Mouse (Mus musculus) cerebellum, postnatal 10 days (tissue): ENCODE measurements around the gene Nup93.

ENCODE experiments used
- DNase-seq, 2 experiments: peaks; one replicate each; pipeline ENCODE4 v3.0.0; 2021; ENCODE audit warnings: mixed read lengths in 2 of 2

The Nup93 gene

DNA sequence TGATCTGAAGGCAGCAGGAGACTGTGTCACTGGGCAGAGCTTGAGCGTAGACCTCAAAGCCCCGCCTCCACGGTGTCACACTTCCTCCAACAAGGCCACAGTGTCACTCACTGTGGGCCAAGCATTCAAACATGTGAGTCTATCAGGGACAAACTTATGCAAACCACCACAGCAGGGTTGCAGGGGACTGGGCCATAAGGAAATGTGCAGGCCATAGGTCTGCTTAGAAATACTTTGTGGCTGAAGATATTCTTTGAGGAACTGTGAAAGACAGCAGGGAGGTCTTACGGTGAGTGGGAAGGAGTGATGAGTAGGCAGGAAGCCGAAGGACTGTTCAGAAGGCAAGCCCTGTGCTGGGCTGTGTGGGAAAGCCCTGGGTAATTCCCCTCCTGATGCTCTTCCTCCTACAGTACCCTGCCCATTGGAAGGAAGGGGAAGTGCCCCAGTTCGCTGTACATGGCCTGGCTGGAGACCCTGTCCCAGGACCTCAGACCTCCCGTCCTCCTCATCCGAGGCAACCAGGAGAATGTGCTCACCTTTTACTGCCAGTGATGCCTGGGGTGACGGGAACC, 151.1 kb downstream of the Nup93 start:
- DNase-seq = no peak
